Mouse (Mus musculus) small intestine, adult 2 months (tissue): Measurements from ENCODE around the gene Sf3b6.

Source experiments
- CTCF ChIP-seq: fragments of 200-500 bp; IDR thresholded peaks from 2 replicates; pipeline ENCODE4 v1.5.1; 2012; ENCODE audit warnings: low read depth, mild to moderate bottlenecking, control low read depth, inconsistent platforms, low read length, moderate library complexity, mixed read lengths; ENCODE audit not compliant: insufficient replicate concordance, insufficient read length; ENCODE audit errors: extremely low read depth
- POLR2A ChIP-seq: fragments of 200-500 bp; IDR thresholded peaks from 2 replicates; pipeline ENCODE4 v1.6.1; 2012; ENCODE audit warnings: low read depth, mild to moderate bottlenecking, control low read depth, inconsistent platforms, low read length, moderate library complexity

DNA sequence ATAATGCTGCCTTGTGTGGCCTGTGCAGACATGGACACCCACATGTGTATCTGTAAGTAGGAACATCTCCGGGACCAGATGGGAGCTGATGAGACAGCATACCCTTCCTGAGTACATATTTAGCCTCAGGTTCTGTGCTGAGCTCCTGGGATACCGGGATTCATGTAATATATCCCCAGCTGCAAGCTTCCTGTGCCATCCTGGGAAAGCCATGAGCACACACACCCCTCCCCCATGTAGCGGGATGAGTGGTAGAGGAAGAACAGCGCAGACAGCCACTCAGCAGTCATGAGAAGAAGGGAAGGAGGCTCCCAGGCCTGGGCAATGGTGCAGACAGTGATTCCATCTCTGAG lies 47.0 kb downstream of the Sf3b6 start:
- TF ChIP-seq CTCF = no peak
- no peak for TF ChIP-seq POLR2A
